Mouse (Mus musculus): Measurements from ENCODE around the gene Gse1. TPM values are rescaled to one million over a fixed set of nuclear protein-coding genes. Genes with fewer than 3 reads are reported as not detected.

The Gse1 gene
- total RNA-seq, 2 experiments from 2014 or later = 28.9 to 30.8 TPM

DNA sequence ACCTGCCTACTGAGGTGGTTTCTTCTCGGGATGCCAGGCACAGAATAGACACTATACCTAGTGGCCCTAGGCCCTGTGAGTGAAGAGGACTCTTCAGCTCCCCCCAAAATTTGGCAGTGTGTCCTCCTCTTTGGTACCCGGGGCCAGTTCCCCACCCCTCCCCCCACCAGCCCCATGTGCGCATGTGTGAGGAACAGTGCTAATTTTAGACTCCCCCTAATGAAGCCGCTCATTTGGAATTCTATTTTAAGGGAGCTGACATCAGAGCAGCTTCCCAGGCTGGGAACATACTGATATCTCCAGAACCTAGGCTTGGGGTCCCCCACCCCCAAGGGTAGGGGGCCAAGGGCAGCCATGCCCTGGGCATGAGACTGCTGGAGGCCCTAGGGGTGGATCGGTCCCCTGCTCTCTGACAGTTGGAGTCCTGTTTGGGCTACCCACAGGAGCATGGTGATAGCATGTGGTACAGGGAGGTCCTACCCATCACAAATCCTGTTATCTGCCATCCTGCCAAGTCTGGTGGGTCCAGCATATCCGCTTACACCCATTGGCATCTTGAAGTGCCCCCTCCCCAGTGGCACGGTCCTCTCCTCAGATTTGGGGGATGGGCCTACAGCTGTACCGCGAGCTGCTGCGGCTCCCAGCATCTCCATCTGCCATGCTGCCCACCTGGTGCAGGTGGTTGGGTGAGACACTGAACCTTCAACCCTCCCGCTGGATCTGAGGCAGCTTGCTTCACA lies 322.9 kb downstream of the Gse1 start:
- intact Hi-C loops (cut with DNase I) = no loop called here
- DNase-seq = no peak

DNA sequence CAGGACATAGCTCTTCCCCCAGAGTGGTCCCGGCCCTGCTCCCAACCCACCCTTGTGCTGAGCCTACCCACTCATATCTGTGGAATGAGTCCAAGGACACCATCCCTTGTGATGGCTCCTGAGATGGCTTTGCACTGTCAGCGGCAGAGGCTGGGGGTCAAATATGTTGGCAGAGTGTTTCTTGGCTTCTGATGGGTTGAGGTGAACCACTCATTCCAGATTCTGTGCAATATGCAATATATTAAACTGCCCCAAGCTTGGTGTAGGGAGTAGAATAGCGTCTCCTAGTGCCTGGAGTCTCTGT lies 323.4 kb downstream of the Gse1 start:
- intact Hi-C loops (cut with DNase I) = no loop called here
- no peak for DNase-seq

DNA sequence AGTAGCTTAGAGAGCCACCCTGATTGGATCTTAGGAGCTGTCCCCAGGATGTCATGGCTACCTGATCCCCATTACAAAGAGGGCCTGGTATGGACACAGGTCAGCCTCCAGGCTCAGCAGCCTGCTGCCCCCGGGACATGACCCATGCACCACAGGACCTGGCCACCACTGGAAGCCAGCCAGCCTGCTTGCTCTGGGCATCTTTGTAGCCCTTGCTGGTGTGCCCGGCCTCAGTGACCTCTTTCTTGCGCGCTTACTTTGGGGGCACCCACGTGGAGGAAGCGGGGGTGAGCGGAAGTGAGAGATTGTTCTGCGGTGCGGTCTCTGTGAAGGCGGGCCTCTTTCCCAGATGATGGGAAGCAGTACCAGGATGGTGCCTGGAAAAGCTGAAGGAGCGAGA lies 324.3 kb downstream of the Gse1 start:
- intact Hi-C loops (cut with DNase I) = no loop called here
- no peak for DNase-seq

DNA sequence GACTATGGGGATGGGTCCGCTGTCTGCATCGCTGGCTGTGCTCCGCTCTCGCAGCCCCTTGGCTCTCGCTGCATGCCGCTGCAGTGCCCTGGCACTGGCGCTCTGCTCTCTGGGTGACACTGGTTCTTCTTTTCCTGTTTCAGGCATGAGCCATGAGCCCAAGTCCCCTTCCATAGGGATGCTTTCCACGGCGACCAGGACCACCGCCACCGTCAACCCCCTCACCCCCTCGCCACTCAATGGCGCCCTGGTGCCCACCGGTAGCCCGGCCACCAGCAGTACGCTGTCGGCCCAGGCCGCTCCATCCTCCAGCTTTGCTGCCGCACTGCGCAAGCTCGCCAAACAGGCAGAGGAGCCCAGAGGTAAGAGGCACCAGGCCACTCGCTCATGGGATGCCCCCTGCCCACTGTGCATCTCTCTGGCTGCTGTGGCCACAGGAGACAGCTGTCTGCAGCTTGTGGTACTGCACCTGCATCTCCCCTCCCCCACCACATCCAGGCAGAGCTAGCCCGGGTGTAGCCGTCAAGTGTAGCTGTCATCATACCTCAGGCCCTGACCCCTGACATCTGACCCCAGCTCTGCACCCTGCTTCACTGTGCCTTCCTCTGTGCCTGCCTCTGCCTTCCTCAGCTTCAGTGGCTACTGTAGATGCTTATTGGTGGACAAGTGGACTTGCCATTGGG lies 325.3 kb downstream of the Gse1 start:
- no peak for DNase-seq
- intact Hi-C loops (cut with DNase I) = no loop called here

DNA sequence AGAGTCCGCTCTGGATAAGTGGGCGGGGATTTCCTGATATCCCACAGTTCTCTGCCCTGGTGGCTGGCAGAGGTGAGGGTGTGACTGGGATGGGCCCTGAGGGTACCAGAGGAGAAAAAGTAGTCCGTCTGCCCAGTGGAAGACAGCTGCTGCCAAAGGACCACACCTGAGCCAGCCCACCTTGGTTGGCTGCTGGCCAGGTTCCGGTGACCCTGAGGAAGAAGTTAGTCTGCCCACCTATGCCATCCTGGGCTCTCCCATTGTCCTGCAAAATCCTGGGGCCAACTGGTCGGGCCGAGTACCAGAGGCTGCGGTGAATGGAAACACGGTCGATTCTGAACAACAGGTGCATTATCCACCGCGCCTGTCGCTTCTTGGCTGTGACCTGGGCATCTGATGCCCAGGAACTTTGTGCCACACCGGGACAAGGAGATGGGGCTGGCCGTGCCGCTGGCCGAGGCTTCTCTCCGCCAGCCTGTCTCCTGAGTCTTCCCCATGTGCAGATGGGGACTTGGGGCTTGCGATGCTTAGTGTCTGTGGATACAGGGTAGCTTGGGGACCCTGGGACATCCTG lies 326.3 kb downstream of the Gse1 start:
- intact Hi-C loops (cut with DNase I) = no loop called here
- DNase-seq = no peak

DNA sequence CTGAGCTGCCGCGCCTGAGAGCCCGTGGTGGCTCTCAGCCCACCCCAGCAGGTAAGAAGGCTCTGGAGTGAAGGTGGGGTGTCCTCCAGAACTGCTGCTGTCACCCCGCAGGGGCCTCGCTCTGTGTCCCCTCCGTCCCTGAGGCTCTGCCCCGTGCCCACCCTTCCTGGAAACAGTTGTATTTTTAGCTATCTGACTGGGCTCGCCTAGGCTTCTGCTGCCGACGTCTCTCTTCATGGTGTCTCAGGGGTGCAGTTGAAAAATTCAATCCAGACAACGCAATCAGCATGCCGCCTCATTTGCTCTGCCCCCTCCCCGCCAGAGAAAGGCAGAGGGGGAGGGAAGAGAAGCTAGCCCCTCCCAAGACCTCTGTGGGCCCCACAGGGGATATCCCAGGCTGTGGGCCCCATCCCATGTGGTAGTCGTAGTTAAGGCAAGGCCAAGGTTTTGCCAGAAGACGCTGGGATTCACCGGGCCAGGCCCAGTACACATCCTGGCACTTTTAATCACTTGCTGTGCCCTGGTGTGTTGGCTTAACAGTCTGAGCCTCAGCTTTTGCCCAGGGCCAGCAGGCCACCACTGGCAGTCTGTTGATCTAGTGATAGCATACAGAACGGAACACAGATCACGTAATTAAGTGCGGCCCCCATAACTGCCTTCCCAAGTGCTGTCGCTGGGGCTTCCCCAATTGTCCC lies 328.1 kb downstream of the Gse1 start:
- DNase-seq = no peak
- intact Hi-C loops (cut with DNase I) = no loop called here

DNA sequence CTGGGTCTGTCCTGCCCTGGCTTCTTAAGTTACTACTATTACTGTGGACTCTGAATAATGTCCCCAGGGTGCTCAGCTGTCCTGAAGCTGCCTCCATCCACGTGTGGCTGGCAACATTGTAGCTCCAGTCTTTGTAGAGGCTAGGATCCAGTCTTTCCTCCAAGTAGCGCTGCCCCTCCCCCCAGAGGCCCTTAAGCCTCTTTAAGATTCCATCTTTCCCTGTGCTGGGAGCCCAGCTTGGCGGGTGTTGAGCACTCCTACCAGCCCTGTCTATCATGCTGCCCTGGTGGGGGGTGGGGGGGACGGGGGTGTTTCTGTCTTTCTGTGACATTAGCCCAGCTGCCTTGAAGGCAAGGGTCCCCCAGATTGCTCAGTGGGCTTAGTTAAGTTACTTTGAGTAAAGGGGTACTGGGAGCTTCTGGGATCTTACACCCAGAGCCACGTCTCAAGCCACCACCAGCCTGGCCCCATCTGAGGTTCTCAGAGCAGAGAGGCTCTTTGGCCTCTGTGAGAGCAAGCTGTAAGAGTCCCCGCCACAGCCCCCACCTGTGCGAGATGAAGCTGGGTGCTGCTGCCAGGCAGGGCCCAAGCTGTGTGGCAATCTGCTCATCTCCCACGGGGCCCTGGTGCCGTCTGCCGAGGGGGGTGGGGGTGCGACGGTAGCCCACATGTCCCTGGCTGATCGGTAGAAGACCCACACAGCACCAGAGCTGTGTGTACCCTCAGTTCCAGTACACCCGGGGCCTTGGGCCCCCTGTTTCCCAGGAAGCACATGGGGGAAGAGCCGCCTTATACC lies 329.1 kb downstream of the Gse1 start:
- DNase-seq = no peak
- intact Hi-C loops (cut with DNase I) = no loop called here

DNA sequence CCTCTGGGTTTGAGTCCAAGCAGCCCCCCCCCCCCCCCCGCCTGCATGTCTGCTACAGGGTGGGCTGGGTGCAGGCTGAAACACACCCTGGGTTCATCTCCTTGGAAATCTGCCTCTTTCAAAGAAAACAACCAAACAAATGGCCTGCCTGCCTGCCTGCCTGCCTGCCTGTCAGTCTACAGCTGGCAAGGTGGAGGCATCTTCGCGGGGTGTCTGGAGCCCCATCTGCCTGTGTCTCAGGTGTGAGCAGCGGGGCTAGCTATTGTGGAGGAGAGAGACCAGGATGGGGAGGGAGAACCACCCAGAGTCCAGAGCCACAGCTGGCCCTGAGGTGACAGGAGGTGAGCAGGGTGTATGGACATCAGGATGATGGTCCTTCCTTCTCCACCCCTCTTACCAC lies 329.9 kb downstream of the Gse1 start:
- intact Hi-C loops (cut with DNase I) = no loop called here
- no peak for DNase-seq

DNA sequence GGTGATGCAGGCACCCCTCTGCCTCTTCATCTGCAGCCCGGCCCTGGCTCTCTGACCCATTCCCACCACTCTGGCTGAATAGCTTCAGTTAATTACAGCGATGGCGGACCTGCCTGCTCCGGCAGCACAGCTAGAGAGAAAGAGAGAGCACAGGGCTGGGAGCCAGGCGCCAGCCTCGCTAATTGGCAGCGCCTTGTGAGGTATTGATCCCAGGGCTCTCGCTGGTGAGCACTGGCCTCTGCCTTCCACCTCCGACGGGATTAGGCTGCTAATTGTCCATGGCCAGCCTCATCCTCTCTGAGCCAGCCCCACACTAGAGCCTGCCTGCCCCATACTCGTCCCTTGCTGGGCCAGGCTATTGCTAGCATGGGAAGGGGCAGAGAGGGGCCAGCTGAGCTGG lies 331.4 kb downstream of the Gse1 start:
- intact Hi-C loops (cut with DNase I) = no loop called here
- DNase-seq = no peak

DNA sequence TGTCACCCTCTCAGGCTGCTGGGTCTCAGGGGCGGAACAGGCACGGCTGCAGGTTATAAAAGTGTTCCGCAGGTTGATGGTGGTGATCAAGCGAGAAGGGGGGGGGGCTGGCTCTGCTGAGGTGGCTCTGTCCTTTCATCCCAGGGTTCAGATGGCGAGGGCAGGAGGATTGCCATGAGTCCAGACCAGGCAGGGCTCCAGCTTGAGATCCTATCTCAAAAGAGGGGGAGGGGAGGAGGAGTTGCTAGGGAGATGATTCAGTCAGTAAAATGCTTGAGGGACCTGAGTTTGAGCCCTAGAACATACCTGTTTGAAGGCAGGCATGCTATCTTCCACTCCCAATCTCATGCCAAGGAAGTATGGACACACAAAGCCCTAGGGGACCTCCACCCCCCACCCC lies 332.3 kb downstream of the Gse1 start:
- no peak for DNase-seq
- intact Hi-C loops (cut with DNase I) = no loop called here

DNA sequence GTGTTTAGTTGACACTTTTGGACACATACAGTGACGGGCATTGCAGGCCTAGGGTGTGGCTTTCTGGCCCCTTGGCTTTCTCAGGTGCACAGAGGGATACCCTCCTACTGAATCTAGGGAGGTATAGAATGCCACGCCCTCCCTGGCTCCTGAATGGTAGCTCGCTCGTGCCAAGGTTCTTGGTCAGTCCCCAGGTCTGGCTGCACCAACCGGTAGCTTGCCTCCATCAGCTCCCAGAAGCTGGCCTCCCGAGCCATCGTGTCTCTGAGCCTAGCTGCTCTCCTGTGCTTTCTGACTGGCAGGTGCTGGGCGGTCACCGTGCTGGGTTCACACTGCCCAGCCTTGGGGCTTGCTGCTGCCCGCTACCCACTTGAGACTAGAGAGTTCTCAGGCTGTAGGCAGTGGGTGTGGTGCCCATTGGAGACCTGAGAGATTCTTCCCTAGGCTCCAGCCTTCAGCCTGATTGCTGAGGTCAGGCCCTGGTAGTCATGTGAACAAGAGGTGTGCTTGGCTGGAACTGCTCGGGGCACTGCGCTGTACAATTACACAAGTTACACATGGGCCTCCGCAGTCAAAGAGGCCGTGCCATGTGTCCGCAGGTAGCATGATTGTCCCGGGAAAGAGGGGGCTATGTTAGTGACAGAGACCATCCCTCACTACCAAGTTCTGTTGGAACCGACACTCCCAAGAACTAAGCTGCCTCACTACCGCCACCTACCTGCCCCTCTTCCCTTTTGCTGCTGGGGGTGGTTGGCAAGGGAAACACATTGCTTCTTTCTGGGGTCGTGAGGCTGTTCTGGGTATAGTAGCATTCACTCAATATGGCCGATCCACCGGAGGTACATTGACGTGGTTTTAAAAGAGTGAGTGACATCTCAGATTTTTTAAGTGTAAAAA lies 333.5 kb downstream of the Gse1 start:
- no peak for DNase-seq
- intact Hi-C loops (cut with DNase I) = no loop called here

DNA sequence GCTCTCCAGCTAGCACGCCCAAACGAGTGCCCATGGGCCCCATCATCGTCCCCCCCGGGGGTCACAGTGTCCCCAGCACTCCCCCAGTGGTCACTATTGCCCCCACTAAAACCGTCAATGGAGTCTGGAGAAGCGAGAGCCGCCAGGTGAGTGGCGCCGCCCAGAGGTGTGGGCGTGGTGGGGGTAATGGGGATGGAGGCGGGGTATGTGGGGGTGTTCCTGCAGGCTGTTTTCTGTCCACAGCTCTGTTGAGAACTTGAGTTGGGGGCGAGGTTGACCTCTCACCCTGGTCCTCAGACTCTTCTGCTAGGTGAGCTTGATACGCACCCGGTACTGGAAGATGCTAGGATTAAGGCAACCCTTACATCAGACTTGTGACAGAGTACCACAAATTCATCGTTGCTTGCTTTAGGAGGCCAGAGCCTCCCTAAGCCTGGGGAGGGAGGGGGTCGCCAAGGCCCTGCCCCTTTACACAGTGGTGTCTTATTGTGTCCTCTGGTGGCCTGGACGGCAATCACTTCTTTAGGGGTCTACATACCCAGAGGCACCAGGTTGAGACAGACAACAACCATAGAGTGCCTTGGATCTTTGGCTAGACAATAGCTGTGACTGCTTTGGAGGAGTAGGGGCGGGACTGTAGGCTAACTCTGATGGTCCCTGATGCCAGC lies 334.6 kb downstream of the Gse1 start:
- intact Hi-C loops (cut with DNase I) = no loop called here
- no peak for DNase-seq

DNA sequence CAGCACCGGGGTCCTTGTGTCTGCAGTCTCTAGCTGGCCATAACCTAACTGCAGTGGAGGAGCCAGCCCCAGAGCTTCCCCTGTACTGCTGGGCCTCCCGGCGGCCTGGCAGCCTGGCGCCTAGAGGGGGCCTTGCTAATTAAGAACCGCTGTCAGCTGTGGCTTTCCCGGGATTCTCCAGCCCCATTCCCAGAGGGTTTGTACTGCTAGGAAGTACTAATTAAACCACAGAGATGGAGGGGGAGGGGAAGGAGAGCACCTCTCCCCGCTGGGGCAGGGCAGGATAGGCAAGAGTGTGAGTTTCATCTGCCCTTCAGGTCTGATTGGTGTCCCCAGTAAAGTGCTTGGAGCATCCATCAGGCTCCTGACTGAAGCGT lies 335.1 kb downstream of the Gse1 start:
- DNase-seq = no peak
- intact Hi-C loops (cut with DNase I) = no loop called here

DNA sequence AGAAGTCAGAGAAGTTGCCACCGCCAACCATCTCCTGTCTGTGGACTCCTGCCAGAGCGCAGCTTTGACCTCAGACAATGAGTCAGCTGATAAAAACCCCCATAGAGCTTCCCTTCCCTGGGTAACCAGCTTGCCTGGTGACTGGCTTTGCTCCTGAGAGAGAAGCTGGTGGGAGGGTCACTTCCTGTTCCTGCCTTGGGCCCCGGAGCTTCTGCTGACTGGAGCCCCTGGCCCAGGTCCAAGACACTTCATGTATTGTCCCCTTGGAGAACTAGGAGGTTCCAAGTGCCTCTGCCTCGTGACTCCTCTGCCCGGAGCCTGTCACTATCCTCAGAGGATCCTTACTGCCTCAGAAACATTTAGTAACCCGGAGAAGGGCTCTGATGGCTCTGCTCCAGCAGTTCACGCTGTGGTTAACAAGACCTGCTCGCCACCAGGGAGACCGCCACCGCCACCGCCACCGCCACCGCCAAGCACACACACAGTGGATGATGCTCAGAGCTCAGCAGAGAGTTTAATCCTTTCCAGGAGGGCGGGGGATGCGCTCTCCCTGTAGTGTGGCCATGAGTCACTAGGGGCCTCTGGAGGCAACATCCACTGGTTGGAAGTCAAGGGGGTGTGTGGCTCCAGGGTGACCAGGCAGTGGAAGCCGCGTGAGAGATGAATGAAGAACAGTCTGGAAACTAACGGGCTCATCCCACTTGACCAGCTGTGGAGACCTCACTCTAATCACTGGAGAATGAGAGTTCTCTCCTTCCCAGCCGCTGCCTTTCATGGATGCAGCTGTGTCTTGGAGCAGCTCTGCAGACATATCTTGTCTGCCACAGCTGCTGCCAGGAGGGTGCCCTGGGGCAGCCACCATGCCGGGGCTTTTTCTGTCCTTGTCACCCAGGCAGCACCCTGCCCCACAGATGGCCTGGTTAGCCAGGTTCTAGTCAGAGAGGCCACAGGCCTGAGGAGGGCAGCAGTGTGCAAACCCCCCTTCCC lies 335.9 kb downstream of the Gse1 start:
- intact Hi-C loops (cut with DNase I) = no loop called here
- peak; percentile 75 to 81 for DNase-seq

DNA sequence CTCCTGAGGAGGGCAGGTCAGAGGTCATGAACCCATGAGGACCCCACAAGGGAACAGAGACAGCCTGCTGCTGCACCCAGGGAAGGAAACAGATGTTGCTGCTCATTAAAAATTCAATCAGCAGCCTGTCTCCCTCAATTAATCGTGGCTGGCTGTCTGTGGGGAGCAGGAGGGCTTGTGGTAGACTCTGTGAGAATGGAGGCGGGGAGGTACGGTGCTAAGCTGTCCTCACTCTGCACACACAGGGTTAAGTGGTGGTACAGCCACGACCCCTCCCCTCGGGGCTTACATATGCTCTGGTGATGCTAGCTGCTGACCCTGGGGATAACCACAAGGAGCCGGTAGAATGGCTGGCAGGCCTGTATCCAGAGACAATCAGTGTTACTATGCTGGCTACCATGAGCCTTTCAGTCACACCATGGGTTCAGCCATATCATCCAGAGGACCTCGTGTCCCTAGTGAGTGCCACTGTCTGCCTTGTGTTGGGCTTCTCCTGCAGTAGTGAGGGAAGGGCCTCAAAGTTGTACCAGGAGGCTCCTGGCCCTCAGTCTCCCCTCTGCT lies 337.0 kb downstream of the Gse1 start:
- intact Hi-C loops (cut with DNase I) = no loop called here
- no peak for DNase-seq

DNA sequence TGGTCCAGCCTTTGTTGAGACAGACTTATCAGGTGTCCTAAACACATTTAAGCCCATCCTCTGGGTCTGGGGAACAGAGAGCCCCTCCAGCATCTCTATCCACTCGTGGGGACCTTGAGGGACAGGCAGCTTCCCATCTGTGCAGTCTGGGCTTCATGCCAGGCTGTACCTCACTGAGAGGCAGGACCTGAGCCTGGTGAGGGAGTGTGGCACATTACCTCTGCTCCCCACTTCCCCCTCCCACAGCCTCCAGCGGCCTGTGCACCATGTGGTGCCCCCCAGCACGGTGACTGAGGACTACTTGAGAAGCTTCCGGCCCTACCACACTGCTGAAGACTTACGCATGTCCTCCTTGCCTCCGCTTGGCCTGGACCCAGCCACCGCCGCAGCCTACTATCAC lies 338.4 kb downstream of the Gse1 start:
- intact Hi-C loops (cut with DNase I) = no loop called here
- DNase-seq = no peak

DNA sequence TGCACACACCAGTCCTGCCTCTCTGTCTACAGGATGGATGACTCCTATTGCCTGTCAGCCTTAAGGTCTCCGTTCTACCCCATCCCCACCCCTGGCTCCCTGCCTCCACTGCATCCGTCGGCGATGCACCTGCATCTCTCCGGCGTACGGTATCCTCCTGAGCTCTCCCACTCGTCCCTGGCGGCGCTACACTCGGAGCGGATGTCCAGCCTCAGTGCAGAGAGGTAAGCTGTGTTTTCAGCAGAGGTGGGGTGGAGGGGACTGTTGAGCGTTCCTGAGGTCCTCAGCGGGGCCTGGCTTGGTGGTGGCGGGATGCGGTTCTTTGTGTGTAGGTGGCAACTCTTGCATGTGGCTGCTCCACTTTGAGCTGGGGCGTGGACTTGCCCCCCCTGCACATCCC lies 339.5 kb downstream of the Gse1 start:
- DNase-seq = no peak
- intact Hi-C loops (cut with DNase I) = no loop called here

Data from gastrocnemius, postnatal 36 days (tissue).